Mouse (Mus musculus): ENCODE data around the gene Cobl. TPM values are rescaled to one million over a fixed set of nuclear protein-coding genes. Genes with fewer than 3 reads are reported as not detected.
A peak's percentile ranks its signal among the peaks of the same experiment; 100 is the strongest.

The Cobl gene
- total RNA-seq (2021), result 100 to 1,000 TPM; 127 to 128 TPM
- long read RNA-seq, experiment 1, full-length matches to known transcripts, result 19 of 64 reads
- long read RNA-seq, experiment 1, partial matches to known transcripts, result 35 of 64 reads
- long read RNA-seq, experiment 1, other reads (novel, unspliced or antisense), result 10 of 64 reads
- long read RNA-seq, experiment 2, full-length matches to known transcripts, result 13 of 46 reads
- long read RNA-seq, experiment 2, partial matches to known transcripts, result 25 of 46 reads
- long read RNA-seq, experiment 2, other reads (novel, unspliced or antisense), result 8 of 46 reads

DNA sequence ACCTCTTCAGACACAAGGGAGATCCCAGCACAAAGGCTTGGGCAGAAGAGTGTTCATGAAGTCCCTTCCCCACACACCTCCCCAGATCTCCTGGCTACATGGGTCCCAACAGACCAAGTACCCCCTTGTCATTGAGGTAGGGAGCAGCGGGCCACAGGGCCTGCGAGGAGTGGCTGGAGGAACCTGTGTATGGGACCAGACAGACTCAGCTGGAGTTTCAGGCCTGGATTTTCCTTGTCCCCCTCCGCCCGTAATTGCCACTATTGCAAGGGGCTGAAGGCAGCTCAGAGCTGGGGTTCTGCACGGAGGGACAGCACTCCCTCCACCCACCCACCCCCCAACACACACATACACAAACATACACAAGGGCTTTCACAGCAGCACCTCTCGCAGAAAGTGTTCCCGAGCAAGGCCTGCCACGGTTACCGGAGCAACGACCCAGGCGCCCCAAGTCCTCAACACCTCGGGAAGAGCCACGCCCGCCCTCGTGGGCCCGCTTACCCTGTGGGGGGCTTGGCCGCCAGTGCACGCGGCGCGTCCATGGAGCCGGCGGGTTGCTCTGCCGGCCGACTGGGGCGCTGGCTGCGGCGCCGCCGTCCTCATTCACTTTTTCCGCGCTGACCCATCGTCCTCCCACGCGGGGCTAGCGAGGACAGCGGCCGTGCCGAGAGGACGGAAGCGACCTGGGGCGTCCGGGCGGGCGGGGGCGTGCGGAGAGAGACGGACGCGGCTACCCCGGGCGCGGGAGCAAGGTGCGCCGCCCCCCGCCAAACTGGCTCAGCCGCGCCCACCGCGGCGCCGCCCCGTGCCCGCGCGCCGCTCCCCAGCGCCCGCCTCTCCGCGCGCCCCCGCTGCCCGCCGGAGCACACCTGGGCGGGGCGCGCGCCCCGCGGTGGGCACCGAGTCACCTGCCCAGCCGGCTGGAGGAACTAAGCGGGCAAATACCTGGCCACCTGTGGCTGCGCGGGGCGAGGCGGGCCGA, at the start of gene Cobl:
Gene Cobl, minus strand, starts transcription at position 780 of the 982 bp plus-strand sequence.
- peak; percentile 26 to 56 for DNase-seq (ENCODE audit: low spot score in 2 of 2)

DNA sequence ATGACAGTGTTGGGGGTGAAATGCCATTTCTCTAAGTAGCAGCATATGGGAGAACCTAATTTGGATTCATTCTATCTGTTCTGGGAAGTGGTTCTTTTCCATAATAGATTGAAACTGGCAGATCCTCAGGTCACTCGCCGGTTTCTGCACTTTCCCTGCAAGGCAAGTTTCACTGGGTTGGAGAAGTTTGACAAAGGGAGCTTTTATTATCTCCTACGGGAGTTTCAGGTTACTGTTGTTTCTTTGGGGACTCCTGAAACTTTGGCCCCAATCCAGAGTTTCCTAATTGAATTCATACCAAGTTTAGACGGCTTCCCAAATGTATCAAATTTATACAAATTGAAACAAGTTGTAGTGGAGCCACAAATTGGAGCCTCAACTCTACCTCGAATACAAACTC, 49.0 kb upstream of the Cobl start:
- DNase-seq (ENCODE audit: low spot score in 2 of 2), result no peak

DNA sequence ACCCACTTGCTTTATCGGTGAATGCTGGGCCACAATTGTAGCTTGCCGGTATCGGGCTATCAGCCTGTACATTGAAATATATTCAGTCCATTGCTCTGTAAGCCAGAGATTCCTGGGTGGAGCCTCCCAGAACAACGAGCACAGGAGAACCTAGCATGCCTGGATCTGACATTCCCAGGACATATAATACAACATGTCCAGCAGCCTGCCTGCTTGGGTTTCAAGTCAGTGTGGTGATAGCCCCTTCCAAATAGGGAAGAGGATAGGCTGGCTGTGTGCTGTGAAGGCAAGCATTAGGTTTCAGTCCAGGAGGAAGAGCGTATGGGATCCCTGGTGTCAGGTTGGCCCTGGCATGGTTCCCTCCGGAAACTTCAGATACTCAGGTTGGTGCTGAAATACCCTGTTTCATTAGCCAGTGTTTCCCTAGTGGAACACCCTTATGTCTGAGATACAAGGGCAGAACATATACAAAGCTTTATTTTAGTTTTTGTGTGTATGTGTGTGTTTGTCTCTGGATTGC, 41.7 kb upstream of the Cobl start:
- DNase-seq (ENCODE audit: low spot score in 2 of 2), result no peak

DNA sequence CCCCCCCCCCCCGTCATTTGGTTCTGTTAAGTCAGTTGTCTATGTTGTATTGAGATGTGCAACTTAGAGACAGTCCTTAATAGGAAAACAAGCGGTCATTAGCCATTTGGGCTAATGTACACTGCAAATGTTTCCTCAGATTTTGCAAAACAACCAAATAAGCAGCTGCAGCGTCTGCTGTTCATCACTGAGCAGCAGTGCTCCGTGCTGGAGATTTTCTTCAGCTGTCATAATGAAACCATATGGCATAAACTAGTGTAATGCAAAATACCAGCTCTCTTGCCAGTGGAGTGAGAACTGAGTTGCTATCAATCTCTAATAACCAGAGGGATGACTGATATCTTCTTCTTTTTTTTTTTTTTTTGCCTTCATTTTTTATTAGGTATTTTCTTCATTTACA, 39.0 kb upstream of the Cobl start:
- no peak for DNase-seq (ENCODE audit: low spot score in 2 of 2)

DNA sequence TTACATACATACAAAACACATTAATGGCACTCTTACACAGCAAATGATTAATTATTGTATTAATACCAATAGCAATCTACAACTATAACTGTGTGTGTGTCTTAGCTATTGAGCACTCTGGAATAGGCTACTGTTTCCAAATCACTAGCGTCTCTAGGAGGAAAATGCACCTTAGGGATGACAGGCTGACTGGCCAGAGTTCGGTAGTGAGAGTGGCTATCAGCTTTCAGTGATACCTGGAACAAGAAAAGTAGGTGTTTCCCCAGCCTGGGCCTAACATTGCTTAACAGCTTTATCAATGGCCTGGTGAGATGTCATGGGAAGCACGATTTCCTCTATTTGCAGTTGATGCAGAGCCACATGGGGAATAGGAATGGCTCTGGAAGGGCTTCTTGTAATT, 37.0 kb upstream of the Cobl start:
- DNase-seq (ENCODE audit: low spot score in 2 of 2), result no peak

DNA sequence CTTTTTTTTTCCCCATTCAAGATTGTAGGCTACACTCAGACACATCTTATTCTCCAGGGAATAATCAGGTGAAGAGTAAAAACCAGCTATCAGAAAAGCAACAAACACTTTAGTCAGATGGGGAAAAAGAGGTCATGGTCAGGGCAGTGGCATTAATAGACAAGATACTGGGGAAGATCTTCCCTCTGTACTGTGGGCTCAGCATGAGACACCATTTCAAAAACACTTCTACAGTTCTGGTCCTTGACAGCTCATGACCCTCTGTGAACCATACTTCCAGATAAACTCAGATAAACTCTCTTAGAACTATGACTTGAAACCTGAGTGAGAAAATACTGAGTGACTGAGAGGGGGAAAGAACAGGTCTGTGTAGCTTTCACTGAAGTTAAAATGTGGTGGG, 29.0 kb upstream of the Cobl start:
- DNase-seq (ENCODE audit: low spot score in 2 of 2), result no peak

DNA sequence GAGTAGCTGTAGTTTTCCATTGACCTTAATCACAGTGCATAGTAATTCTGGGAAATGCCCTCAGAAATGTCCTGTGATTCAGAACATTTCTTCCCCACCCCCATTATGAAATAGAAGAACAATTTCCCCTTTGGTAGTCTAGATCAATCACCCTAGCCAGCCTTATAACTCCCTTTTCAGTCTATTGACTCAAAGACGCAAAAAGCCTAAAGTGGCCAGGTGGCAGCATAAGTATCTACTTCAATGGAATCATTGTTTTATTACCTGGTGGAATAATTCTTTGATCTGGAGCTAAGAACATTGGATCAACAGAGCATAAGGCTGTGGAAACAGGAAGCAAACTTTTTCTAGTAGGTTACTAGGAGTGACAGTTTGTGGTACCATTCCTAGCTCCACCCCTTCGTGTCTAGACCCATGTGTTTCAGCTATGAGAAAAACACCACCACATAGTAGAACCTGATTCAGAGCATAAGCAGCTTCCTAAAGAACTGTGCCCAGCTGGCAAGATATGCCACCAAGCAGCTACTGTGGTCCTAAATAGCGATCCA, 15.2 kb upstream of the Cobl start:
- no peak for DNase-seq (ENCODE audit: low spot score in 2 of 2)

DNA sequence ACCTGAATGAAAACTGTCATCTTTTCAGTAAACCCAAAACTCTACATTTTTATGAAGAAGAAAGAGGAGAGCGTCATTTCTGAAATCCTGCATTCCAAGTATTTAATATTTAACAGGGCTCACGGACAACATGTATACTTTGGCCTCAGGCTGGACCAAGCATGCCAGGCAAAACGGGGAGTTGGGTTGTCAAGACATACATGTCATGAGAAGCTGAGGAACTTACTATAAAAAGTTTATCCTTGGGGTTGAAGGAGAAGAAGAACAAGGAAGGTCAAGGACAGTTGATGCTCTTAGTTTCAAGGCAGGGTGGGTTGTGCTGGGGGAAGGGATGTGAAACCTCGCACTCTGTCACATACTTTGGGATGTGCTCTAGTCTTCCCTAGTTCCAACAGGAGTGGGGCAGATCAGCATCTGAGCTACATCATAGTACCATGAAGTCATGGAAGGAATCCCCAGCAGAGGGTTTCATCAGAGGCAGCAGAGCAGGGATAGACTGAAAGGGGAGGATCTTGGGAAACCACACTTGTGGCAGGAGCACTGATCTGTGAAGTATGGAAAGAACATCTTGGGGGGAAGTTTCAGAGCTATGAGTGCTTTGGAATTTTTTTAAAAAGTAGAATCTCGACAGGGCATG, 9.7 kb upstream of the Cobl start:
- DNase-seq (ENCODE audit: low spot score in 2 of 2), result no peak

DNA sequence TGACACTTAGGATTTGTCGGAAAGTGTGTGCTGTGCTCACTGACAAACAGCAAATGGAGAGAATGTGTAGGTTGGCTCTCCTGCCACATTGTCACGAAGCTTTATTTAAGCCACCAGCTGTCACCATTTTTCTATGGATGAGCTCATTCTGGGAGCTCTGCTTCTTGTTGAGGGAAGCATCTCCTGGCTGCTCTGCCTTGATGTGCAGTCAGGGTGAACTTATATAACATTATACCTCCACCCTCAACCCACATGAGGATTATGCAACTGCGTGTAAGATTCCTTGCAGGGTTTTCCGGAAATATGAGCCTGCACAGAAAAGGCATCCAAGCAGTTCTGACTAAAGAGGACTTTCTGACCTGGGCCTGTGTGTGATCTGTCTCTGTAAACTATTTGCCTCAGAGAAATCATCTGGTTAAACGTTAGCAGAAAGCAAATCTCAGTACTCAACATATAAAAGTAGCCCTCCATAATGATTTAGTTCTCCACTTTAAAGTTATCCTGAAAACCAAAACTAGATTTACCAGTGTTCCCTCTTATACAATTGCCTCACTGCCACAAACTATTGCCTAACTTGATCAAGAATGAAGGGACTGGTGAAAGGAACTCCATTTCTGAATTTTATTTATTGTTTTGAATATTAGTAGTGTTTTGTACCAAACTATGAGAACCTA, 9.0 kb upstream of the Cobl start:
- DNase-seq (ENCODE audit: low spot score in 2 of 2), result peak; percentile 65 to 78

DNA sequence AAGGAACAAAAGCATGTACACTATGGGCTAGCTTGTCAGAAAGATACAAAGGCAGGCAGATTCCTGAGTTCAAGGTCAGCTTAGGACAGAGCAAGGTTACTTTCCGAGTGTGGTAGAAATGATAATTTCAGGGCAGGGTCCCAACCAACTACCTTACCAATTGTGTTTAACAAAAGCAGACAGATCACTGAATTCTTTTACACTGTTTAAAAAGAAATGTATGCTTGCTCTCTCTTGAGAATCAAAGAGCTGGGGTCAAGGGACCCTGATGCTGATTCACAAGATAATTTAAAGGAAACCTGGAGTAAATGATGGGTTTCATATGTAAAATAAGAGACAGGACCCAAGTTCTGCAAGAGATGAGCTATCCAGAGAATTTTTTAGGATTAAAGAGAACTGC, 4.9 kb upstream of the Cobl start:
- no peak for DNase-seq (ENCODE audit: low spot score in 2 of 2)

DNA sequence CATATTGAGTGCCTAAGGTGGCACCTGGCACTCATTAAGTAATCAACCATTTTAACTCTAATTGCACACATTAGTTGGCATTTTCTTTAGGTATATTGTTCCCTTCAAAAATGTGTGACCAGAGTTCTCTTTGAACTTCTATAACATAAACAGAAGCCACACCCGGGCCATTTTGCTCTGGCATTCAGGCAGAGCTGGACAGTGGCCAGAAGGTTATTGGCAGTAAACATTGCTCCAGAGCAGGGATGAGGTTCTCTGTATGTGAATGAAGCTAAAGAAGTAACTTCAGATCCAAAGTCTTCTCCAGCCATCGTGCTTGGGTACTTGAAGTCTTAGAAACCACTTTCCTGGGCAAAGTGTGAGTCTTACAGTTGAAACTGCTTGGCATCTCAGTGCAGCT, 3.9 kb upstream of the Cobl start:
- DNase-seq (ENCODE audit: low spot score in 2 of 2), result no peak

DNA sequence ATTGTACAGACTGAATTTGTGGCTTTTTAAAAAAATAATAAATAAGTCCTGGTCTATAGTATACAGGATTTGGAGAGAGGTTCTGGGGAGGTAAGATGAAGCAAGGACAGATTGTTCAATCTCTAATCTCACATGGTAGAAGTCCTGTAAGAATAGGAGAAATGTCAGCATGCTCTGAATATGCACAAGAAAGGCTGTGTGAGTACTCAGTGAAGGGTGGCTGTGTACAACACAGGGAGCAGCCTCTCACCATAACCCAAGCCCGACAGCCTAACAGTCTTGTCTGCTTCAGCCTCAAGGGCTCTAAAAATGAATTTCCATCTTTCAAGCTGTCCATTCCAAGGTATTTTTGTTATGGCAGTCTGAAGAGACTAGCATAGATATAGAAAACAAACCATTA, 3.1 kb upstream of the Cobl start:
- no peak for DNase-seq (ENCODE audit: low spot score in 2 of 2)

DNA sequence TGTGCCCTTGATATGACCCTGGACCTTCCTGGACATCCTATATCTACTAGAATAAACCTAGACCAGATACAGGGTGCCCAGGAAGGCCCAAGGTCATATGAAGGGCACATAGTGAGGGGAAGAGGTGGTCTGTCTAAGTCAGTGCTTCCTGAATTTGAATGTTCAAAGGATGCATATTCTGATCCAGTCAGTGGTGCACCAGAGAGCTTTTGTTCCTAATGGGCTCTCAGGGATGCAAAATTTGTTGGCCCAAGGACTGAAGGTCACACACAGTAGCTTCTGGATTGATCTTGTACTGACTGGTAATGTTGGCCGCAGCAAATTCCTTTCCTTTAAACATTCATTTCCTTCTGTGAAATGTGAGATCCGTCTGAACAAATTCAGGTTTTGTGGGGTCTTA, 2.5 kb upstream of the Cobl start:
- DNase-seq (ENCODE audit: low spot score in 2 of 2), result no peak

DNA sequence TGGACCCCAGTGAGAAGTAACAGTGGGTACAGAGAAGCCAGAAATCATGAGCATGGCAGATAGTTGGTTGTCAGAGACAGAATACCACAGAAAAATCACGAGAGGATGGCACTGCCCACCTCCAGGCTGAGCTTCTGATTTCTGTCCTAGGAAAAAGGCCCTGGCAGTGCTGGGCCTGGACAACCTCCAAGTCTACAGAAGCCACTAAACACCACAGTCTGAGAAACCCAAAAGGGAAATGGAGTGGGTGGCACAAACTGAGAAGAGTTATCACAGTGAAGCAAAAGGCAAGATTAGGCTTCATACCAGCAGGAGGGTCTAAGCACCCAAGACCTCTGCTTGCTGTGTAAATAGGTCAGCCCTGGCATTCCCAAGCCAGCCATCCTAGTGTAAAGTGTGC, 1.8 kb upstream of the Cobl start:
- DNase-seq (ENCODE audit: low spot score in 2 of 2), result peak; percentile 50 to 76

DNA sequence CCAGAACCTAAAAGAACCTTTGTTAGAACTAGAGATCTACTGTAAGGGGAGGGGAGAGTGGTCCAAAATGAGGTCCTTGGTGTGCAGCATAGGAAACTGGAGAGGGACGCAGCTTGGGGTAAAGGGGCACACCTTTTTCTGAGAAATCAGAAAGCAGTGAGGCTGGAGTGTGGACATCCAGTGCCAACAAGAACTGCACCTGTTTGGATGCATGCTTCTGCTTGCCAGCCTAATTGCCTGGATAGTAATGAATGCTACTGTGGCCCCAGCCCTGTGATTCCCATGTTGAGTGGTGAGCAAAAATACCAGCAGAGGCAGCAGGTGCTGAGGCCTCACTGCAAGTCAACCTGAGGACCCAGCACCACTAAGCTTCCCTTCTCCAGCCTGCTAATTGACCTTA, 469 bp upstream of the Cobl start:
- no peak for DNase-seq (ENCODE audit: low spot score in 2 of 2)

DNA sequence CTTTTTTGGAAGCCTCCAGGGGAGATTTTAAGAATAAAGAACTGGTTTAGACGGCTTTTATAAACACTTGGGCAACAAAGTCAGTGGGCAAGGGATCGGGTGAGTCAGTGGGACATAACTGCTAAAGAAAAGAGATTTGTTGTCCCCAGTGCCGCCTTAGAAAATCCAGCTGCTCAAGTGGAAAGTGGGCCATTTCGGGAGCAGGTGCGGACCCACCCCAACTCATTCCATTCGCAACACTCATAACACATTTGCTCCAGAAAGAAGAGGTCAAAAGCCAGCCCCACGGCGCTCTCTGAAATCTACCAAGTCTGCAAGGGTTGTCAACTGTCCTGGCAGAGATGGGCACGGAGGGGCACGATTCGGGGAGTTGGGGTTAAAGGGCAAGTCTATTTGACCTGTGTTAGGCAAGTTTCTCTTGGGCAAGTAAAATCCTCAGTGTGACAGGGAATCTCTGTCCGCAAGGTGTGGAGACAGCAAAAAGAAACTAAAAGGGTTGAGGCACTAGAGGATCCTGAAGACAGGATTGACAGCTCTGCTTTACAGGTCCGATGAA, 1.1 kb downstream of the Cobl start:
- DNase-seq (ENCODE audit: low spot score in 2 of 2), result no peak

DNA sequence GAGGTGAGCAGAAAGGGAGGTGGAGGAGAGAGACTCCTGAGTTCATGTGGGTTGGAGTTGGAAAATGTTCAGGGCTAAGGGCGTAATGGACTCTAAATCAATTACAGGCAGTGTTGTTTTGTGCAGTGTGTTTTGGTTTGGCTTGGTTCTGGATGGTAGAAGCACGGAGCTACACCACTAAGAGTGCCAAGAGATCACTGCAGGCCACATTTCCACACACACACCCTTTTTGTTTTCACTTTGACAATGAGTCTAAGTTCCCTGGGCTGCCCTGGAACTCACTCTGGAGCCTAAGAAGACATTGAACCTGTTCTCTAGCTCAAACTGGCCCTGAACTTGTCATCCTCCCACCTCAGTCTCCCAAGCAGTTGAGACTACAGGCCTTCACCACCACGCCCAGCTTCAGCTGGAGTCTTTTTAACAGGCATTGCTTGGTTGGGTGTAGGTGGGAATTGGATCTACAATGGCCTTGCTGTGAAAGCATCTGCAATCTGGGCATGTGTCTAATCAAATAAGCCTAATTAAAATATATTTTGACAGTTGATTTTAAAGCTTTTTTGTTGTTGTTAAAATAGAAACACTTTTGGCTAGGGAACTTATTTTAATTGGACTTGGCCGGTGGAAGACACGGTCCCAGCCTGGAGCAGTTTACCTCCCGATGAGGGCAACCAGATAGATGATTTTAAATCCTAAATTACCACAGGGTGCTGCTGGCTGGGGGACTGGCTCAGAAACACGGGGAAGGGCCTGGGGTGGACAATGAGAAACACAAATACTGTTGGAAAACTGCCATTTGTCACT, 4.8 kb downstream of the Cobl start:
- DNase-seq (ENCODE audit: low spot score in 2 of 2), result no peak

DNA sequence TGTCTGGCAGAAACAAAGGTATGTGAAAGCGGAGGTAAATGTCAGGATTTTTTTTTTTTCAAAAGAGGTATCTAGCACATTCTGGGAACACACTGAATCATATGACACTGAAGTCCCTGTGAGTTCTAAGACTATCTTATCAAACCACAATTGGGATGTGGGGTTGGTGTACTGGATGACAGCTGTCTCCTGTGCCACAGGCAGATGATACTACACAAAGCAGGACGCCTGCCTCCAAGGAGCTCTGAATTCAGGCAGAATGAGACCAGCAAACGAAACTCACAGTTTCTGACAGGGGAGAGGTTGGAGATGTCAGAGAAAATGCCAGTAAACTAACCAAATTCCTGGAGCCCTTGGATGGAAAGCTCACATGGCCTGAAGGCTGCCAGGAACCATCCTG, 5.9 kb downstream of the Cobl start:
- no peak for DNase-seq (ENCODE audit: low spot score in 2 of 2)

DNA sequence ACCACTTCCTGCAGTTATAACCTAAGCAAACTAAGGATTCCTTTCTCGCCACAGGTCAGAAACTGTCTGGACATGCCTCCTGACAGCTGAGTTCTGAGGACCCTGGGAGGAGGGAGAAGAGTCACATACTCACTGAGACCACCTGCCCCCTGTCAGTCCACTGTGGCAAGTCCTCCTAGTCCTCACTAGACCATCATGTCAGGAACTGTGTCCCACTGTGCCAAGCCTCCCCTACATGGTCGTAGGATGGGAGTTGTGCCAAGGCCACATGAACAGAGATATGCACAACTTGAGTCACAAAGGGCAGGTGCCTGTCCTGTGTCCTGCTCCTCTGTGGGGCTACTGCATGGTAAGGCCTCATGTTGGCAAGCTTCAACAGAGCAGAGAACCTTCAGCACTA, 6.4 kb downstream of the Cobl start:
- no peak for DNase-seq (ENCODE audit: low spot score in 2 of 2)

DNA sequence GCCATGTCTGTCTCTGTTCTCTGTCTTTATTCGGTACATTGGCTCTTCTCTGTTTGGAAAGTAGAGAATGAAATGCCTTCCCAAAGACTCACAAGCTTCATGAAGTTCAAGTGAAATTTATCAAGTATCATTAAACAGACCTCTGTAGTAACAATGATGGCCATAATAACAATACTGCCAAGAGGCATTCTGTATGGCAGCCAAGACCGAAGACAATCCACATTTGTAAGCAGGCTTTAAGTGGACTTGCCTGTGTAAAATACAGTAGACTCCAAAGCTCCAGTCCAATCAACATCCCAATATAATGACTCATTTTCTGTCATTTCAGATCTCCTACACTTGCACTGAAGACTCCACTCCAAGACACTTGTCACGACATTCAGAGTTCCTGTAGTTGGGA, 16.7 kb downstream of the Cobl start:
- DNase-seq (ENCODE audit: low spot score in 2 of 2), result no peak
